Mouse (Mus musculus): ENCODE measurements around the gene Krt16.
"Not testable (repeated sequence)": the region's sequence is repeated elsewhere in the genome, so short reads cannot be mapped to it uniquely, and the experiment has no call there.

DNA sequence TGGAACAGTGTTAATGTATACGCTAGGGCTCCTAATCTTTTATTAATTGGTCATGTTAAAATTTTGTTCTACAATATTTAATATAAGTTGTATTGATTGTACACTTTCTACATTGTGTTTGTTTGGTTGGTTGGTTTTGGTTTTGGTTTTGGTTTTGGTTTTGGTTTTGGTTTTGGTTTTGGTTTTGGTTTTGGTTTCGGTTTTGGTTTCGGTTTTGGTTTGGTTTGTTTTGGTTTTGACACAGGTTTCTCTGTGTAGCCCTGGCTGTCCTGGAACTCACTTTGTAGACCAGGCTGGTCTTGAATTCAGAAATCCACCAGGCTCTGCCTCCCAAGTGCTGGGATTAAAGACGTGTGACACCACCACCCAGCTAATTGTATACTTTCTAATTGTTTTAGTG, 8.4 kb downstream of the Krt16 start:
- TF ChIP-seq CTCF (IDR thresholded peaks at IDR 0.05; ENCODE audit: borderline replicate concordance, extremely low read depth, insufficient read depth, insufficient read length); POLR2A (IDR thresholded peaks at IDR 0.05; ENCODE audit: borderline replicate concordance, extremely low read depth, insufficient read depth, insufficient read length, poor library complexity, severe bottlenecking): not testable (repeated sequence)

All from brain, embryonic 14.5 days (tissue).